Mouse (Mus musculus) thymus, adult 2 months (tissue): ENCODE results near the gene Plekhh3.

Experiments used
- CTCF ChIP-seq: fragments of 200-500 bp; IDR thresholded peaks from 2 replicates; pipeline ENCODE4 v1.5.1; 2012; ENCODE audit warnings: mild to moderate bottlenecking, control low read depth, low read length, moderate library complexity, borderline replicate concordance; ENCODE audit not compliant: control insufficient read depth, poor library complexity, insufficient read depth; ENCODE audit errors: extremely low read depth
- POLR2A ChIP-seq: fragments of 200-500 bp; IDR thresholded peaks from 2 replicates; pipeline ENCODE4 v1.6.1; 2012; ENCODE audit warnings: mild to moderate bottlenecking, low read length, control low read depth, moderate library complexity; ENCODE audit not compliant: control insufficient read depth, poor library complexity, insufficient read depth; ENCODE audit errors: extremely low read depth

DNA sequence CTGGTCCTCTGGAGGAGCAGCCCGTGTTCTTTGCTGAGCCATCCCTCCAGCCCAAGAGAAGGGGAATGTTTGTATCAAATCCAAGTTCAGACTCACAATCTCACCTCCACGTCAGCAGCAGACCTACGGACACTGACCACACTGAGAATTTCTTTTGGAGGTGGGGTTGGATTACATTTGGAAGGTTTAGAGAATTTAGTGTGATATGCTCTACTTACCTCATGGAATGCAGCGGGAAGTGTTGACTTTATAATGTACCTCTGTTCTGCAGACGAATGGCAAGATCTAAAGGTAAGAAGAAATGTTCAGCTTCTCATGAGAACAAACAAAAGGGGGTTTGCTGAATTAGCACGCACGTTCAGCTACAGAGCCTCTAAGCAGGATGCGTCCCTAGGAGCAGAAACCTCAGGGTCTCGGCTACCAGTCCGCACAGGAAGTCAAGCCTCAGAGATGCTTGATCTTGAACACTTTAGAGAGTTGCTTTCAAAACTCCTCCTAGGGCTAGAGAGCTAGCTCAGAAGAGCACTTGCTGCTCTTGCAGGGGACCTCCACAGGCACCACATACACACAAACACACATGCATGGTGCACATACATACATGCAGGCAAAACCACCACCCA, 47.4 kb upstream of the Plekhh3 start:
- TF ChIP-seq CTCF (no peak), POLR2A (no peak)
